Mouse (Mus musculus) lung, embryonic 16.5 days (tissue): ENCODE measurements at regions not wholly inside any gene's neighbourhood (a gene's known extent, or its start where the extent isn't known, plus 50 kb on each side); places are given as distances from the start of the nearest gene placed in this dataset.

ENCODE experiments used
- ATAC-seq: fragments of 200-750 bp; cut with Nextera tagmentation; 2 replicates; pipeline ENCODE4 v1.8.0; 2017; ENCODE audit warnings: low read depth, mild to moderate bottlenecking, moderate library complexity
- H3K27ac ChIP-seq: fragments of 300-500 bp; sonication (generic); 2 replicates; pipeline ENCODE4 v1.5.1; 2014; ENCODE audit warnings: mild to moderate bottlenecking, control low read depth, low read length
- H3K27me3 ChIP-seq: fragments of 300-500 bp; sonication (generic); 2 replicates; pipeline ENCODE4 v1.6.1; 2014; ENCODE audit warnings: low read depth, low read length, mixed read lengths; ENCODE audit not compliant: control insufficient read depth, insufficient read depth
- H3K36me3 ChIP-seq: fragments of 300-500 bp; sonication (generic); 2 replicates; pipeline ENCODE4 v1.6.1; 2014; ENCODE audit warnings: low read length; ENCODE audit not compliant: control insufficient read depth, insufficient read depth
- H3K4me1 ChIP-seq: fragments of 300-500 bp; sonication (generic); replicated peaks from 2 replicates; pipeline ENCODE4 v1.6.1; 2014; ENCODE audit warnings: low read length, mixed read lengths; ENCODE audit not compliant: control insufficient read depth, insufficient read depth
- H3K4me2 ChIP-seq: fragments of 300-500 bp; sonication (generic); 2 replicates; pipeline ENCODE4 v1.6.1; 2014; ENCODE audit warnings: low read depth, low read length, control low read depth
- H3K4me3 ChIP-seq: fragments of 300-500 bp; sonication (generic); 2 replicates; pipeline ENCODE4 v1.5.1; 2014; ENCODE audit warnings: mild to moderate bottlenecking, low read length, control low read depth
- H3K9ac ChIP-seq: fragments of 300-500 bp; sonication (generic); 2 replicates; pipeline ENCODE4 v1.6.1; 2014; ENCODE audit warnings: low read length, control low read depth
- H3K9me3 ChIP-seq: fragments of 300-500 bp; sonication (generic); 2 replicates; pipeline ENCODE4 v1.6.1; 2016; ENCODE audit warnings: low read length; ENCODE audit not compliant: control insufficient read depth
- WGBS: fragments of 180-500 bp; shearing (Covaris S2); extraction: QIAGEN DNeasy Blood & Tissue Kit; methylation state at CpG from one replicate; pipeline ENCODE4 v1.1.7; 2014; 5-methylcytosine and 5-hydroxymethylcytosine counted together

- ATAC-seq: no peak
- no peak overlapping the region for H3K4me2 ChIP-seq
- no peak overlapping the region for H3K4me3 ChIP-seq
- H3K9ac ChIP-seq: no peak overlapping the region
- H3K27me3 ChIP-seq: no peaks in the 10 kb centered on the region
- 94% methylated on average over 4 of the region's 4 CpGs for whole genome bisulfite sequencing
- H3K36me3 ChIP-seq: no peaks in the 10 kb centered on the region
- no peaks in the 10 kb centered on the region for H3K9me3 ChIP-seq
- no peak overlapping the region for H3K27ac ChIP-seq
- no peaks in the 10 kb centered on the region for H3K4me1 ChIP-seq
Observed at GRCm38 (mm10) chr15:96944741-96945140, 111.0 kb downstream of the Slc38a4 start.

GRCm38 (mm10) chr15:96942651-96943050 is 113.1 kb downstream of the Slc38a4 start:
- no peaks in the 10 kb centered on the region for H3K27me3 ChIP-seq
- no peak for ATAC-seq
- H3K4me1 ChIP-seq: no peaks in the 10 kb centered on the region
- H3K4me2 ChIP-seq: no peak overlapping the region
- no peaks in the 10 kb centered on the region for H3K9me3 ChIP-seq
- no peak overlapping the region for H3K27ac ChIP-seq
- H3K9ac ChIP-seq: no peak overlapping the region
- 87% methylated on average over 4 of the region's 4 CpGs for WGBS
- H3K36me3 ChIP-seq: no peaks in the 10 kb centered on the region
- no peak overlapping the region for H3K4me3 ChIP-seq

GRCm38 (mm10) chr15:96938406-96938805 is 117.3 kb downstream of the Slc38a4 start:
- Histone ChIP-seq H3K9me3 (no peaks in the 10 kb centered on the region), H3K4me2 (no peak overlapping the region), H3K27me3 (no peaks in the 10 kb centered on the region; the same call in 1 of the 2 replicates), H3K27ac (no peak overlapping the region), H3K9ac (no peak overlapping the region), H3K4me3 (no peak overlapping the region), H3K36me3 (no peaks in the 10 kb centered on the region), H3K4me1 (peaks cover 5% of the 10 kb centered on the region; the same call in 1 of the 2 replicates)
- 61% methylated on average over 4 of the region's 4 CpGs for WGBS
- ATAC-seq: no peak

GRCm38 (mm10) chr15:96937623-96938022 is 118.1 kb downstream of the Slc38a4 start:
- H3K27me3 ChIP-seq: no peaks in the 10 kb centered on the region; the same call in 1 of the 2 replicates
- peaks cover 5% of the 10 kb centered on the region; the same call in 1 of the 2 replicates for H3K4me1 ChIP-seq
- no peaks in the 10 kb centered on the region for H3K36me3 ChIP-seq
- H3K9me3 ChIP-seq: no peaks in the 10 kb centered on the region
- H3K4me3 ChIP-seq: no peak overlapping the region
- H3K4me2 ChIP-seq: no peak overlapping the region
- no peak for ATAC-seq
- no peak overlapping the region for H3K27ac ChIP-seq
- H3K9ac ChIP-seq: no peak overlapping the region
- 34% methylated on average over 6 of the region's 6 CpGs for WGBS

GRCm38 (mm10) chr15:96936705-96937346 is 118.9 kb downstream of the Slc38a4 start:
- peak; percentile 98 for ATAC-seq
- Histone ChIP-seq H3K36me3 (no peaks in the 10 kb centered on the region), H3K4me2 (peak overlapping the region; percentile 53), H3K4me1 (peaks cover 5% of the 10 kb centered on the region; the same call in 1 of the 2 replicates), H3K9me3 (no peaks in the 10 kb centered on the region), H3K27ac (no peak overlapping the region), H3K27me3 (no peaks in the 10 kb centered on the region; the same call in 1 of the 2 replicates), H3K4me3 (peak overlapping the region; percentile 34), H3K9ac (peak overlapping the region; percentile 57)
- 2% methylated on average over 18 of the region's 18 CpGs for WGBS

- H3K4me1 ChIP-seq: peaks cover 5% of the 10 kb centered on the region; the same call in 1 of the 2 replicates
- H3K9ac ChIP-seq: peak overlapping the region; percentile 57
- peak overlapping the region; percentile 53 for H3K4me2 ChIP-seq
- WGBS: 61% methylated on average over 5 of the region's 5 CpGs
- ATAC-seq: peak; percentile 11; the same call in 1 of the 2 replicates
- H3K27me3 ChIP-seq: no peaks in the 10 kb centered on the region; the same call in 1 of the 2 replicates
- H3K36me3 ChIP-seq: no peaks in the 10 kb centered on the region
- no peaks in the 10 kb centered on the region for H3K9me3 ChIP-seq
- no peak overlapping the region for H3K27ac ChIP-seq
- peak overlapping the region; percentile 34 for H3K4me3 ChIP-seq
Observed at GRCm38 (mm10) chr15:96936216-96936615, 119.5 kb downstream of the Slc38a4 start.

GRCm38 (mm10) chr15:96933451-96933850 is 122.3 kb downstream of the Slc38a4 start:
- Histone ChIP-seq H3K27me3 (no peaks in the 10 kb centered on the region; the same call in 1 of the 2 replicates), H3K4me3 (no peak overlapping the region), H3K9me3 (no peaks in the 10 kb centered on the region), H3K36me3 (no peaks in the 10 kb centered on the region), H3K4me1 (peaks cover 5% of the 10 kb centered on the region; the same call in 1 of the 2 replicates), H3K9ac (no peak overlapping the region), H3K27ac (no peak overlapping the region), H3K4me2 (no peak overlapping the region)
- no peak for ATAC-seq
- WGBS: 28% methylated on average over 3 of the region's 3 CpGs

- ATAC-seq: no peak
- no peak overlapping the region for H3K4me3 ChIP-seq
- H3K27ac ChIP-seq: no peak overlapping the region
- H3K4me2 ChIP-seq: no peak overlapping the region
- no peaks in the 10 kb centered on the region for H3K27me3 ChIP-seq
- H3K36me3 ChIP-seq: no peaks in the 10 kb centered on the region
- 71% methylated on average over 6 of the region's 6 CpGs for WGBS
- no peaks in the 10 kb centered on the region for H3K9me3 ChIP-seq
- no peak overlapping the region for H3K9ac ChIP-seq
- H3K4me1 ChIP-seq: no peaks in the 10 kb centered on the region; the same call in 1 of the 2 replicates
Observed at GRCm38 (mm10) chr15:96930531-96930930, 125.2 kb downstream of the Slc38a4 start.

GRCm38 (mm10) chr15:96929788-96930187 is 126.0 kb downstream of the Slc38a4 start:
- no peak for ATAC-seq
- no peaks in the 10 kb centered on the region for H3K9me3 ChIP-seq
- H3K9ac ChIP-seq: no peak overlapping the region
- no peak overlapping the region for H3K4me2 ChIP-seq
- no peaks in the 10 kb centered on the region; the same call in 1 of the 2 replicates for H3K4me1 ChIP-seq
- H3K27ac ChIP-seq: no peak overlapping the region
- no peak overlapping the region for H3K4me3 ChIP-seq
- 62% methylated on average over 4 of the region's 4 CpGs for WGBS
- H3K27me3 ChIP-seq: no peaks in the 10 kb centered on the region
- H3K36me3 ChIP-seq: no peaks in the 10 kb centered on the region
